Mouse (Mus musculus): ENCODE data around the gene Madd.

The Madd gene

DNA sequence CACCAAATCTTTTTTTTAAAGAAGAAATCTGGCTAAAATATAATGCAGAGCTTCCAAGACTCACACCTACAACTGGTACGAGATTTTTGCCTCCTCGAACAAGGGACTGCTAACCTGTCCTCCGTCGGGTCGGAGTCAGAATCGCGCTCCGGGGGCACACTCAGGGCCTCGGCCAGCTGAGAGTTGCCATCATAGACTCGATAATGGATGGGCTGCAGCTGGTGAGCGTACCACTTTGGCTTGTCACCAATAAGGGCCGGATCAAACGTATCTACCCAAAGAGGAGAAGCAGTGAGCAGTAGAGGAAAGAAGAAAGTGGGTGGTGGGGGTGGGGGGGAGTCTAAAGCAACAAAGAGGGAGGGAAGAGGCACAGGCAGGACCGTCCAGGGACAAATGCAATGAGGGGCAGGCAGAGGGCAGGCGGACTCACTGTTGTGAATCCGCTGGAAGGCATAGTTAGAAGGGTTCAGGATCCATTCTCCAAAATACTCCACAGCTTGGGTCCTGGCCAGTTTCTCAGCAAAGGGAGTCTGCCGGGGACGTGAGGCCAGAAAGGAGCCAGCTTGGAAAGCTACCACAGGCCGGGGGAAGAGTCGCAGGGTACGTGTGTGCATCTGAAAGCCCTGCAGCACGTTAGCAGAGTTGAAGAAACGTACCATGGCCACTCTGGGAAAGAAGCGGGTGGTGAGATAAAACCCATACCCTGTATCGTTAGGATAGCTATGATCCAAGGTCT is 13.9 kb downstream of the Madd start:
- DNase-seq, result no peak

DNA sequence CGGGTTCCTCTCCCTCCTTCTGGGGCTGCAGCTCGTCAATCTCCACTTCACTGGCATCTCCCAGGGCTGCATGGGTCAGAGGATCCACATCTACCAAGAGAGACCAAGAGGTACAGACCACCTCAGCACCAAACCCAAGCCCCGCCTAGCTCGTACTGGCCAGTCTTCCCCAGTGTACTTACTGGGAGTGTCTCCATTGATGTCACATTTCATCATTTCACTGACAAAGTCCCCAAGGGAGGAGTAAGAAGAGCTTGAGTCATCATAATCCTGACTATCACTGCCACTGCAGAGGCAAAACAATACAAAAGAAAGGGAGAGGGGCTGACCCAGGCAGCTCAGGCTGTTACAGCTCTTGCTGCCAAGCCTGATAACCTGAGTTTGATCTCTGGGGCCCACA is 16.0 kb downstream of the Madd start:
- no peak for DNase-seq

DNA sequence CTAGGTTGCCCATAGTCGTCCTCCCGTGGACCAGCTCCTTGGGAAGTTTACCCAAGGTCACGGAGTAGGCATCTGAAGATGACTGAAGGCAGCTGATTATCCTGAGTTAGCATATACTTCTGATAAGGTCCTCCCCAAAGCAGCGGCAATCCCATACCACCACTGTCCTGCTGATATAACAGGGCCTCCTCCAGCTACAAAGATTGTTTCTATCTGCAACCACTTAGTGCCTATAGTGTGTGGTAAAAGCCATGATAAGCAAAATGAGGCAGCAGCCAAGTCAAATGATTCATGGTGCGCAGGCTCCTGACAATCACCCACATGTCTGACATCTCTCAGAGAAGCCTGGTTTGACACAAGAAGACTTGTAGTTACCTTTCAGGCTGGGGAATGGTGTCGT is 18.6 kb downstream of the Madd start:
- DNase-seq, result no peak

DNA sequence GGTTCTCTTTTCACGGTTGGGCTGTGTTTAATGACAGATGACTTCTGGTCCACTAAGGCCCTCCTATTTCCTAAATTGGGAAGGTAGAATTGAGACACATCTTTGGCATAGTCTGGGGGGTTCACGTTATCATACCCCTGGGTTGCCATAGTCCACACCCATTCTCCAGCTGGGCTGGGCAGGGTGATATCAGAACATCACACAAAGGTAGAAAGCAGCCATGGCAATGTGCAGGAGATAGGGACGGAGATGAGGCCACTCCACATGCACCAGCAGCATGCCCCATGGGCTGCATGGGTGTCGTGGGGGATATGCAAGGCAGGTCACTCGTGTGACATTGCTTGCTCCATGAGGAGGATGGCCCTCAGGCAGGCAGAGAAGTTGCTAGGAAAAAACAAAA is 20.1 kb downstream of the Madd start:
- DNase-seq, result no peak

DNA sequence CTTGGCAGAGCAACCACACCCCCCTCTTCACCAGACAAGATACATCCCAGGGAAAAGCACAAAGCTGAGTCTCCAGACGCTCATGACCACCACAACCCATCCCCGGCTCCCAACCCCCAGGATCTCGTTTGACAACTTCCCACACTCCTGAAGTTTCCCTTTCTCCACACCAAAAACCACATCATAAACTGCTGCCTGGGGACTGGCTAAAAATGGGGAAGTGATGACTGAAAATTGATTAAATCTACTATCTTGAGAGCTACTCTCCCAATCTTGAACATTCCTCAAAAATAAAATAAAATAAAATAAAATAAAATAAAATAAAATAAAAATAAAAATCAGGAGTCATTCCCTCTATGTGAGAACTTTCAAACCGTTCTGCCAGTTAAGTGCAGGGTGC is 20.7 kb downstream of the Madd start:
- DNase-seq, result no peak

DNA sequence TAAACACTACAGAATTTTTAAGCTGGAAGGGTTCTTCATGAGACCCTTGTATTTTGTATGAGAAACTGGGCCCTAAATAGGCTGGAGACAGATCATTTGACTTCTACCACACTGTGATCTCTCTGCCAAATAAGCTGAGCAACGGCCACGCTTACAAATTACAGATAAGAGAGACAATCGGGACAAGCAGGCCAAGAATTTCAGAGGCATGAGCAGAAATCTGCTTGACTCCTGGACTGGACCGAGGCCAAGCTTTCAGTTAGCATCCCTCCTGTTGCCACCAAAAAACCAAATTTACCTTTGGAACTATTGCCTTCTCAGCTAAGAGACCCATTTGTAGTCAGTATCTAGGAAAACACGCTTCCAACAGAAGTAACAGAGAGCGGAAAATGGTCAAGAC is 23.0 kb downstream of the Madd start:
- DNase-seq, result no peak

DNA sequence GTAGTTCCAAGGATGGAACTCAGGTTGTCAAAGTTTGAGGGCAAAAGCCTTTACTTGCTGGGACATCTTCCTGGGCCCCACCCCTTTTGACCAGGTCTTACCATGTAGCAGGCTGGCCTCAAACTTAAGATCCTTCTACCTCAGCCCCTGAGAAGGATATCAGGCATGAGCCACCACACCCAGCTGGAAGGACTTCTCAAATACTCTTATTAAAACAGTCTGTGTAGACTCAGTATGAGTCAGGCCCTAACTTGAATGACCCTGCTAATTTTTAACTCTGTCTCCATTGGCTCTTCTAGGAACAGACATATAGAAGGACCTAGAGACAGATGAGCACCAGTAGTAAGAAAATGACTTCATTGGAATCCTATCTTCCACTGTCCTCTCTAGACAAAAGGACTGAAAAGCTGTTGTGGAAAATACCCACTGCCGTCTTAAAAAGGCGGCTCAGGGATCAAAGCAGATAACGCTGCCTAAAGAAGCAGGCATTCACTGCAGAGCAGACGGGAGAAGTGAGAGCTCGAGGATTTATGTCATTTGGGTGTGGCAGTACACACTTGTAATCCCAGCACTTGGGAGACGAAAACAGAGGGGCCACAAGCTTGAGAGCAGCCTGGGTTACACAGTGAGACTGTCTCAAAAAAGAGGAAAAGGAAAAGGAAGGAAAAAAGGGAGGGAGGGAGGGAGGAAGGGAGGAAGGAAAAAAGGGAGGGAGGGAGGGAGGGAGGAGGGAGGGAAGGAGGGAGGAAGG is 26.5 kb downstream of the Madd start:
- no peak for DNase-seq

DNA sequence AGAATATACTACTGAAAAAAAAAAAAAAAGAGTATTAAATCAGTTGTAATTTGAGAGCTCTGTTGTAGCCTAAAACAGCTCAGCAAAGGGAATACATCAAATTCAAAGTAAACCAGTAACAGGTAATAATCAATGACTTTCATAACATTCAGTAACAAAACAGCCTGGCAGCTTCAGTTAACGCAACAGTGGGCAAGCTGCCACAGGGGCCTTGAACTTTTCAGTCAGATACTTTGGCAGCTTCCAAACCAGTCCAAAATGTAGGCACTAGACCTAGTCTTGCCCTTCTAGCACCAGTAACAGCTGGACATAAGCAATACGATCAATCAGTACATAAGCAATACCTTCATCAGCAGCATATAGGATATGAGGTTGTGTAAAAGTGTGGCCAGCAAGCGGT is 29.5 kb downstream of the Madd start:
- DNase-seq, result no peak

DNA sequence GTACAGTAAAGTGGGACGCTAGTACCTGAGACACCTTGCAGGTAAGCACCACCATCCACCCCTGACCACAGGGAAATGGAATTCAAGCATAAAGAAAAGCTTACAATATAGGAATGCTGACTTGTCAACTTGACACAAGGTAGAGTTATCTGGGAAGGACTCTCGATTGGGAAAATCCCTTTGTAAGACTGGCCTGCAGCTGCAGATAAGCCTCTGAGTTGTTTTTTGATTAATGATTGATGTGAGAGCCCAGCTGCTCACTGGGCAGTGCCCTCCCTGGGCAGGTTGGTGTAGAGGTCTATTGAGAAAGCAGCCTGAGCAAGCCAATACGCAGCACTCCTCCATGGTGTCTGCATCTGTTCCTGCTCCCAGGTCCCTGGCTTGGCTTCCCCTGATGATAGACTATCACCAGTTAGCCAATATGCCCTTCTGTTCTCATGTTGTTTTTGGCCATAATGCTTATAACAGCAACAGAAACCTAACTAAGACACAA is 30.7 kb downstream of the Madd start:
- DNase-seq, result no peak

DNA sequence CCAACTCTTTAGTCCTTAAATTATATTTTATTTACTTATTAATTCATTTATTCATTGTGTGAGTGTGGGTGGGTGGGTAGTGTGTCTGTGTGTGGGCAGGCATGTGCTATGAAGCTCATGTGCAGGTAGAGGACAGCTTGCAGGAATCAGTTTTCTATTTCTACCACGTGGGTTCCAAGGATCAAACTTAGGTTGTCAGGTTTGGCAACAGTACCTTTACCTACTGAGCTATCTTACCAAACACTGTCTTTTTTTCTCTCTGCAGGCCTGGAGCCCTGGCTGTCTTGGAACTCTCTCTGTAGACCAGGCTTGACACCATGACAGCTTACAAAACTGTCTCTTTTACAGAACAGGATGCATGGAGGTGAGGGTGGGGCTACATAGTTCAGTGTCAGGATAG is 32.3 kb downstream of the Madd start:
- no peak for DNase-seq

DNA sequence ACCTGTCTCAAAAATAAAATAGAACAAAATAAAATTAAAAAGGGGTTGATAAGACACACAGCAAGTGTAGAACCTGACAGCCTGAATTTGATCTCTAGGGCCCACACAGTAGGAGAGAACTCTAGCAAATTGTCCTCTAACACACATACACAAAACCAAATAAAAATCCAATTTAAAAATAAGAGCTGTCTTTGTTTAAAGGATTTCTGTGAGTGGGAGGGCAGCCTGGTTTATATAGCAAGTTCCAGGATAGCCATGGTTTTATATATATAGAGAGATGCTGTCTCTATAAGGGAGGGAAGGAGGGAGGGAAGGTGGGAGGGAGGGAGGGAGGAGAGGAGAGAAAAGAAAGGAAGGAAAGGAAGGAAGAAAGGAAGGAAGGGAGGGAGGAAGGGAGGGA is 35.5 kb downstream of the Madd start:
- DNase-seq, result no peak

DNA sequence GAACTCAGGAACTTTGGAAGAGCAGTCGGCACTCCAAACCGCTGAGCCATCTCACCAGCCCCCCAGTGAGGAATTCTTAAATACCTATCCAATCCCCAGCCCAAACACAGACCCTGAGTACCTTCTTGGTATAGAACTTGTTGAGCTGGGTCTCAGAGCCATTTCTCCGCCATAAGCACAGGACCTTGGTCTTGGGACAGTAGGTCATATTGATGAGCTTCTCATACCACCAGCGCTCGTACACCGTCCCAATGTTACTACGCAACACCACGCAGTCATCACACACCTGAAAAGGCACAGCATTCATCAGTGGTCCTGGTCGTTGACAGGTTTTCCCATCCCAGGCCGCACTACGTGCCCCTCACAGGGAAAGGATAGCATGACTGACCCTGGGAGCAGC is 40.2 kb downstream of the Madd start:
- no peak for DNase-seq

DNA sequence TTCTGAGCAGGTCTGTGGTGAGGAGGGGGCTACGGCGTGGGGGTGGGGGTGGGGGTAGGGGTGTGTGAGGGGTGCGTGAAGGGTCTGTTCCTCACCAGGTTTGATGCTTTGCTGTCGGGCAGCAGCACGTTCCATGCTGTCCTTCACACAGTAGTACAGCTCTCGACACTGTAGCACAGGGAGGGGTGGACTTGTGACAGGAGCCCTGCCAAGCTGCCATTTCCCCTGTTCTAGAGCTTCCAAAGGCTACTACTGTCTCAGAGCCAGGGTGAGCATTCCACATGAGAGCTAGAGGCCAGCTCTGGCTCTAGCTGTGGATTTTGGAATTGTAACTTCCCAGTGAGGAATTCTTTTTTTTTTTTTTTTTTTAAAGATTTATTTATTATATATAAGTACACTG is 40.7 kb downstream of the Madd start:
- DNase-seq, result no peak

DNA sequence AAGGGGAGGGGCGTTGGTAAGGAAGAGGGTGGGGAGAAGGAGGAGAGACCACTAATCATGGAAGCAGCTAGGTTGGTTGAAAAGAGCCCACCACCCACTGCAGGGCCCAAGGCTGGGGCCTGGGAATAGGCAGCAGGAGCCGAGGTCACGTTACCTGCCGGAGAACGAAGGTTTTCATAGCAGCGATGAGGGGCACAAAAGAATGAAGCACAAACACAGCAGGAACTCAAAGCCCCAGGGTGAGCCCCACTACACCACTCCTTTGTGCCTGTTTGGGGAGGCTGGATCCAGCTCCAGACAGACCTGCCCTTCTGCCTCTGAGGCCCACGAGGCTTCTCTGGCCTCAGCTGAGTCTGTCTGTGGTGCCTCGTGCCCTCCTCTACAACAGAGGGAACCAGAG is 43.9 kb downstream of the Madd start:
- DNase-seq, result no peak

DNA sequence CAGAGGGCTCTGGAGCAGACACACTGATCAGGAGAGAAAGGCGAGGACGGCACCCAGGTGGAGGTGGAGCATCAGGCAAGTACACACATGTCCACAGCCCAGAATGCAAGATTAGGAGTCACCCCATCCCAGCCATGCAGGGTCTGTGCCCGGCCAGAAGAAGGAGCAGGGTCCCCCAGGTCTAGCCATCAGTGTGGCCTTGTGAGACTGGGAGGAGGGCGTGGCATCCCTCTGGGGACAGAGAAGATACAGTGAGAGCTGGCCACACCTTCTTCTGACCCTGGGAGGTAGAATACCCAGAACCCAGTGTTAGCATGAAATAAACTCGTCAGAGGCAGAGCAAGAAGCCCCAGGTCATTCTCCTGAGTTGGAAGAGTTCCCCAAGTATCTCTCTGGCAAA is 44.3 kb downstream of the Madd start:
- no peak for DNase-seq

DNA sequence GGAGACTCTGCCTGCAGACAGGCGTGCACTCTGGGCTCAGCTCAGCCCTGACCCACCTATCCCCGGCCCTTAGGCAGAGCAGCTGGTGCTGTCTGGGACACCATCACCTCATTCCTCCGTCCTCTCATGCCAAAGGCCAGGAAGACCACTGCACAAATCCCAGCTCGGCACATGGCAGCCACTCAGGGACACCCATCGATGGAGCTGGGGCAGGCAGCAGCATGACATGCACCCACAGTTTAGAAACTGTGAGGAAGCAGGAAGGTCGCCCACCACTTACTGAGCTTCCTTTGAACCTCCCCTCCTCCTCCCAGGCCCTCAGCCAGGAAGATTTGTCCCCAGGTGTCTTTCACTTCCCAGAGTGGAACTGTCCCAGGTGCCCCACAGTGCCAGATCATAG is 46.2 kb downstream of the Madd start:
- DNase-seq, result no peak

DNA sequence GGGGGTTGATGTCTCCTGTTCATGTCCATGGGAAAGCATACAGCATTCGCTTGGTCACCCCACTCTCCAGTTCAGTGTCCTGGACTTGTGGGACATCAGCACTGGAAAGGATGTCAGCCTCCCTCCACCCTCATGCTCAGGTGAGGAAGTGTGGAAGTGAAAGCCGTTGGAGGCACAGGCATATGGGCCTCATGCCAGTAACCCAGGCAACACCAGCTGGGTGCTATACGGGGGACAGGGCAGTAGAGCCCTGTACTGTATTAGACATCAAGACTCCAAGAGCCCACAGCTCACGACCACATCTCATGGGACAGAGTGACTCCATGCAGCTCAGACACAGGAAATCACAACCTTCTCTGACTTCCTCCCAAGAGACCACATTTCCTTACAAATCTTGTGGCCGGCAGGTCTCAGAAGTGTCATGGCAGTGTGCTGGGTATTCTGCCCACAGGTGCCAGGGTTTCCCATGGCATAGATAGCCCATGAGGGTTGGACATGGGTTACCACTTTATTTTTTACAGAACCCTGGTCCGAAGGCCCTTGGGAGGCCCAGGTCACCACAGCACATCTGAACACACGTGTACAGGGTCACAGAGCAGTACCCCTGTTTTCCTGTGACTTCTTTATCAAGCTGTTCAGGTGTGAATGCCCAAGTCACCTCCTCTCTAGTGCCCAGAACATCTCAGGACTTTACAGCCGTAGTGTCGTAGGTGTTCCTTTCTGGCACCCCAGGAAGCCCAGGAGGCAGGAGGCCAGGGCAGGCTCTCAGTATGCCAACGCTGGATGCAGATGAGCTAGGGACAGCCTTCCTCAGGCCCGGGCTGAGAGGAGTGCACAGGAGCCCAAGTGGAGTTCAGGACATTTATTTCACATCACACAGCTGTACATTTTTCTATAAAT is 46.9 kb downstream of the Madd start:
- DNase-seq, result peak in 1 of 2 experiments; percentile 10

DNA sequence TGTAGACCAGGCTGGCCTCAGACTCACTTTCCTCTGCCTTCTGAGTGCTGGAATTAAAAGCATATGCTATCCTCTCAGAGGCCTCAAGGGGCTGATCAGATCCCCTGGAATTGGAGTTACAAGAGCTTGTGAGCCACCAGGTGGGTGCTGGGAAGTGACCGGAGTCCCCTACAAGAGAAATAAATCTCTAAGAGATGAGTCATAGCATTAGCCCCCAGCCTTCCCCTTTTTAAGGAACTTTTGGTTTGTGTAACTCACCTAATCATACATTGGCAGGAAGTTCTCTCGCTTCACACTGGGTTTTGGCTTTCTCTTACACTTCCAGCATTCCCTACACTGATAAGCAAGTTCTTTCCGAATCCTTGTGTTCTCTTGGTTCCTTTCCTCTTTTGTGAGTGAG is 51.6 kb downstream of the Madd start:
- no peak for DNase-seq

DNA sequence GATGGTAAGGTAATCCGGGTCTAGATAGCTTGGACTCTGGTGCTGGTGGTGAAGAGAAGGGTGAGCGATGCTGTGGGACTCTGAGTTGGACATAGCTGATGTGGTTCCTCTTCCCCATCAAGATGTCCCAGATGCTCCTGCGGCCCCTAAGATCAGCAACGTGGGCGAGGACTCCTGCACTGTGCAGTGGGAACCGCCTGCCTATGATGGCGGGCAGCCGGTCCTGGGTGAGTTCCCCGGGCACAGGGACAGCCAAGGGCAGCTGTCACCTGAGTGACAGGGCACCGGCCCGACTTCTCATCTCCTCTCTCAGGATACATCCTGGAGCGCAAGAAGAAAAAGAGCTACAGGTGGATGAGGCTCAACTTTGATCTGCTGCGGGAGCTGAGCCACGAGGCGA is 52.4 kb downstream of the Madd start:
- no peak for DNase-seq

DNA sequence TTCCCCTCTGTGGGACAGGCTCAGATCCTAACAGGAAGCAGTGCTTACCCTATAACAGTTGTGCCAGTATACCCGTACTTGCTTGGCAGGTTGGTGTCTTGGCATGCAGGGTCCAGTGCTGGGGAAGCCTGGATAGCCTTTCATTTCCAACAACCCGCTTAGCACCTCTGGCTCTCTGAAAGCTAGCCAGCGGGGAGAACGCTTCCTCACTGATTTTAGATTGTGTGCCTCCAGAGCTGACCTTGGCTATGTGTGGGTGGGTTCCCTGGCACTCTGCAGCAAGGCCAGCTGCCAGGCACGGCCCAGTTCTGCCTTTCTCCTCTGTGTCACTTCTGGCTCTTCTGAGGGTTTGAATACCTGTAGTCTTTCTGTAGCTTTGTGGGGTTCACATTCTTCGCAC is 53.5 kb downstream of the Madd start:
- no peak for DNase-seq

DNA sequence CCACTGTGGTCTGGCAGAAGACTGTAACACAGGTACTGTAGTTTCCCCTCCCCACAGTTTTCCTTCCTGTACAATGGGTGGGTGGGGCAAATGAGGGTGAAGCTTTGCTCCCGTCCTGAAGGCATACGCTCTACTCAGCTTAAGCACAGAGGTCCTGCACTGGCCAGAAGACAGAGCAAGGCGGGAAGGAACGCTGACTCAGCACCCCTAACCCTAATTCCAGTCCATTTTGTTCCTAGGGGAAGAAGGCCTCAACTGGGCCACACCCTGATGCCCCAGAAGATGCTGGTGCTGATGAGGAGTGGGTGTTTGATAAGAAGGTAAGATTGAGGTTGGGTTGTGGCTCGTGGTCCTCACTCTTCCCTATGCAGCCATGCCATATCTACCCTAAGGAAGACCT is 54.9 kb downstream of the Madd start:
- DNase-seq, result no peak

DNA sequence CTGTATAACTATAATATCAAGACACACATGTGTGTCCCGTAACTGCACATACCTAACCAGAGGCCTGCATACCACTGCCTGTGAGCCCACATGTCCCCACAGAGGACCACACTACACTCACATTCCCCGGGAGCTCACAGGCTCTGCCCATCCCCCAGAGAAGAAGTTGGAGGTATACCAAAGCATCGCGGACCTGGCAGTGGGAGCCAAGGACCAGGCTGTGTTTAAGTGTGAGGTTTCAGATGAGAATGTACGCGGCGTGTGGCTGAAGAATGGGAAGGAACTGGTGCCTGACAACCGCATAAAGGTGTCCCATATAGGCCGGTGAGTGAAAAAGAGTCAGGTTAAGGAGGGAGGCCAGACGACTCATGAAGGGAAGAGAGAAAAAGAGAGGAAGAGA is 58.5 kb downstream of the Madd start:
- no peak for DNase-seq

DNA sequence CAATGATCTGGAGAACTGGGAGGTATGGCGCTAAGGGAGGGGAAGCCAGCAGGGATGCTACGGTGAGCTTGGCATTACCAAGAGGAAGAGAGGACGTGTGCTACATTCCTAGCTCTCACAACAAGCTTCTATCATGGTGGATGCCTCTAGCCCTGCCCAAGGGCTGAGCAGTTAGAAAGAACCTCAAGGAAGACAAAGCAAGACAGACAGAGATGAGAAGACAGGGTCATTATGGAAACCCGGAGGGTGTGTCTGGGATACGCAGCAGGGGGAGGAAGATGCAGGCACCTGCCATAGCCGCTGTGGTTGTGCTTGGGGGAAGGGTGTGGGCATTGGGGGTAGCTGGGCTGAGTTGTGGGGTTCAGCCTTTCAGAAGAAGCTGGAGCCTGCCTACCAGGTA is 60.1 kb downstream of the Madd start:
- no peak for DNase-seq

DNA sequence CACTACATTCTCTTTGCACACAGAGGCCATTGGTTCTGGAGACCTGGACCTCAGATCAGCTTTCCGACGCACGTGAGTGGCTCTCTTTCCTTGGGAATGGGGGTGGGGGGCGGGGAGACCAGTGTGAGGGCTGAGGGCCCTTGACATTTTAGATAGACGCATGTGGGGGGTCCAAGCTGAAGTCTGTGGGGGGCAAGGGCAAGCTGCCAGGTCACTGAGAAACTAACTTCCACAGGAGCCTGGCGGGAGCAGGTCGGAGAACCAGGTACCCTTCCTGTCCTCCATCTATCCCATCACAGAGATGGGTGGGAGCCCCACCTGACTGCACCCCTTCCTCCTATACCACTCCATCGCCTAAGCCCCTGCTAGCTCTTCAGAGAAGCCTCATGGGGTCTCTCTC is 62.1 kb downstream of the Madd start:
- DNase-seq, result no peak
